In the genomic region with DNA sequence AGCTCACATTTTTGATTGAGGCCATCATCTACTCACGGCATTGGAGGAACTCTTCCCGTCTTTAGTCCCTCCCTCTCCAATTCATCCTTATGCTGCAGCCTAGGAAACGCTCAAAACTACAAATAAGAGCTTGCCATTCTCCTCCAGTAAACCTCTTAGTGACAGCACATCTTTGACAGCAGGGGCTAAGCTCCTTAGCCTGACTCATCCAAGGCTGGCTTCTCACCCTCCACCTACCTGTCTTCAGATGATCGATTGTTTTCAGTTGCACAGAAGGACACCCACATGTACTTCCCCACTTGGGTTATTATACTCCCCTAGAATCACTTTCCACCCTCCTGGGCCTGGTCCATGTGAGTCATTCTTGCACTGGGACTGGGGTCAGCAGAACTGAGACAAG, we compare ENCODE assay signal across 11 mouse cellular contexts.
A peak's percentile ranks its signal among the peaks of the same experiment; 100 is the strongest.
DNase-seq lines count a peak whose midpoint lies in the region.
"Had no signal": no experiment of that assay in that cellular context is flagged by ENCODE, and none has a peak within 500 bp of the region (broad histone marks: within the 10 kb centered on the region; RNA-seq: fewer than 3 reads in every experiment).

No protein-coding gene starts in this region.

- DNase-seq in adrenal gland, postnatal 10 days = peak; percentile 2
- no peak for DNase-seq in adrenal gland, adult 18-20 months (ENCODE audit: low spot score in 2 of 2)
- peak; percentile 22 for DNase-seq in right cerebral cortex, adult 18-20 months
- DNase-seq in right cerebral cortex, postnatal 14 days = no peak
- DNase-seq in brain, adult 2 months (ENCODE audit: low read depth, low spot score) = peak; percentile 59
- DNase-seq in telencephalon, adult 2 months (ENCODE audit: low read depth, low spot score) = peak; percentile 16
- DNase-seq in embryo, embryonic 9.5 days (ENCODE audit: extremely low spot score) = no peak
- DNase-seq: cerebellum, adult 9-11 months; gastrocnemius, postnatal 36 days; kidney, adult 11 months; lung, postnatal 4 days had no signal

Comparison
In these comparisons a context has a peak if more than half of its experiments do, and no peak if none do; other contexts are left out.
1. DNase-seq: peak in adrenal gland, postnatal 10 days (single experiment), right cerebral cortex, adult 18-20 months (single experiment), brain, adult 2 months (single experiment) and telencephalon, adult 2 months (single experiment); none in adrenal gland, adult 18-20 months (0 of 2), right cerebral cortex, postnatal 14 days (single experiment) and embryo, embryonic 9.5 days (single experiment).